Mouse (Mus musculus): ENCODE measurements at regions not wholly inside any gene's neighbourhood (a gene's known extent, or its start where the extent isn't known, plus 50 kb on each side); places are given as distances from the start of the nearest gene placed in this dataset.
"Not testable (repeated sequence)": the region's sequence is repeated elsewhere in the genome, so short reads cannot be mapped to it uniquely, and the experiment has no call there.

DNA sequence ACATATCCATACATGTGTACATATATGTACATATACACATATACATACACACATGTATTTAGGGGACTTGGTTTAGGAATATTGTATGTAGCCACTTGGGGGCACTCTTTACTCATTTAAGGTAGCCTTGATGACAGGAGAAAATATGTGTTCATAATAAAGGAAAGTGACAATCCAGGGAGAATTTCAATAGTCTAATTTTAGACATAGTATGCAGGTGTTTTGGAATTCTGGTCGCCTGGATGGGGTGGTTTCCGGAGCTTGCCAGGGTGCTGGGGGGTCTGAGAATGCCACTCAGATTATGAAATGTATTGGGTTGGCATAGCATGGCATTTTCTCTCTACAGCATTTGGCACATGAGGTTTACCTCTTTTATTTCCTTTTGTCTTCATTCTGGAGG, 385.2 kb upstream of the Slc39a10 start:
- H3ac ChIP-seq (ENCODE audit: control insufficient read depth, insufficient read length), result no peak overlapping the region
- H3K4me3 ChIP-seq, result no peak overlapping the region
- H3K4me2 ChIP-seq (ENCODE audit: low read depth), result no peak overlapping the region
- no peaks in the 10 kb centered on the region for H3K27me3 ChIP-seq (ENCODE audit: control insufficient read depth, insufficient read depth, insufficient read length)
- H3K36me3 ChIP-seq (ENCODE audit: control insufficient read depth, insufficient read depth), result no peaks in the 10 kb centered on the region
- no peaks in the 10 kb centered on the region for H3K79me2 ChIP-seq (ENCODE audit: control insufficient read depth, insufficient read depth)
- no peak for TF ChIP-seq POLR2A (IDR thresholded peaks at IDR 0.05; ENCODE audit: insufficient read length, low read depth)
- no peak for TF ChIP-seq MYOG (IDR thresholded peaks at IDR 0.05; ENCODE audit: control insufficient read depth in 1 of 3, insufficient read depth in 1 of 3, insufficient read length in 2 of 3, low read depth in 2 of 3)
- TF ChIP-seq CEBPB (IDR thresholded peaks at IDR 0.05; ENCODE audit: insufficient read depth, poor library complexity, severe bottlenecking), result no peak
- TF ChIP-seq TCF3 (IDR thresholded peaks at IDR 0.05; ENCODE audit: insufficient read length, low read depth), result no peak
- TF ChIP-seq MAX (IDR thresholded peaks at IDR 0.05; ENCODE audit: low read depth), result no peak
- TF ChIP-seq SRF (IDR thresholded peaks at IDR 0.05; ENCODE audit: control insufficient read depth, insufficient read length, low read depth), result no peak

DNA sequence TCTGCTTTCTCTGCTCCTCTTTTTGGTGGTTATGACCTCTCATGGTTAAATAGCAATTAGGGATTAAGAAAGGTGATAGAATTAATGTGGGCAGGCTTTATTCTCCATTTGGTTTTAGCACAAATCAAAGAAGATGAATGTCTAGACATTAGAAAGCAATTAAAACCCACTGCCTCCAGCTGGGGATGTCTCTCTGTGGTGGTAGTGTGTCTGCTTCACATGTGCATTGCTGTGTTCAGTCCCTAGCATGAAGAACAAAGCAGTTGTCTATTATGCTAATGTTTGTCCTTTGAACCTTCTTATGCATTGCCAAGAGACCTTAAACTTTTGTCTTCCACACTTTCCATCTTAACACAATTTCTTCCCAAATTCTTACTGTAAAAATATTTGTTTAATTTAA, 379.5 kb upstream of the Slc39a10 start:
- no peak for TF ChIP-seq TCF12 (IDR thresholded peaks at IDR 0.05; ENCODE audit: insufficient read depth, poor library complexity, severe bottlenecking)
- no peak for TF ChIP-seq MYOG (IDR thresholded peaks at IDR 0.05; ENCODE audit: control insufficient read depth in 1 of 3, insufficient read depth in 1 of 3, insufficient read length in 2 of 3, low read depth in 2 of 3)
- TF ChIP-seq E2F4 (IDR thresholded peaks at IDR 0.05; ENCODE audit: insufficient read depth), result no peak
- TF ChIP-seq POLR2AphosphoS2 (IDR thresholded peaks at IDR 0.05; ENCODE audit: insufficient read length, low read depth), result no peak
- TF ChIP-seq POLR2A (IDR thresholded peaks at IDR 0.05; ENCODE audit: insufficient read length, low read depth), result no peak
- TF ChIP-seq MAX (IDR thresholded peaks at IDR 0.05; ENCODE audit: low read depth), result no peak
- no peak for TF ChIP-seq TCF3 (IDR thresholded peaks at IDR 0.05; ENCODE audit: insufficient read length, low read depth)
- no peak for TF ChIP-seq USF1 (IDR thresholded peaks at IDR 0.05; ENCODE audit: low read depth)
- no peak for TF ChIP-seq REST (IDR thresholded peaks at IDR 0.05; ENCODE audit: insufficient read depth, insufficient read length)
- TF ChIP-seq CEBPB (IDR thresholded peaks at IDR 0.05; ENCODE audit: insufficient read depth, poor library complexity, severe bottlenecking), result no peak
- TF ChIP-seq SRF (IDR thresholded peaks at IDR 0.05; ENCODE audit: control insufficient read depth, insufficient read length, low read depth), result no peak
- no peak for TF ChIP-seq MYOD1 (IDR thresholded peaks at IDR 0.05; ENCODE audit: control insufficient read depth in 1 of 3, insufficient read length in 2 of 3, low read depth in 2 of 3)
- no peaks in the 10 kb centered on the region for H3K36me3 ChIP-seq (ENCODE audit: control insufficient read depth, insufficient read depth)
- no peak overlapping the region for H3K4me3 ChIP-seq
- no peaks in the 10 kb centered on the region for H3K79me2 ChIP-seq (ENCODE audit: control insufficient read depth, insufficient read depth)
- H3K27me3 ChIP-seq (ENCODE audit: control insufficient read depth, insufficient read depth, insufficient read length), result no peaks in the 10 kb centered on the region
- no peak overlapping the region for H3K4me2 ChIP-seq (ENCODE audit: low read depth)
- no peak overlapping the region for H3ac ChIP-seq (ENCODE audit: control insufficient read depth, insufficient read length)

DNA sequence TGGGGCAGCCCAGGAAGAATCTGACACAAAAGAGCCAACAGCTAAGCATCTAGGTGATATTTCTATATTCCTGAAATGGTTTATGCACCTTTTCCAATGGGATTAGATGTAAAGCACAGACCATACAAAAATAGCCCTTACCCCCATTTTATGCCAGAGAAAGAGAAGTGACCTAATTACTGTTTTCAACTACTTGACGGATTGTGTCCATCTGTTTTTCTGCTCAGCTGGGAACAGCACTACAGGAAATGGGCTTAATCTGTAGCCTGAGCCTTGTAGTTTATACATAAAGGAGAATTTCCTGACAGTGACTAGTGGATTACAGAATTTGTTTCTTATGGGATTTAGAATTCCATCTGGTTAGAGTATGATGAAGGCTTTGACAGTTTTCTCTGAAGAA, 371.0 kb upstream of the Slc39a10 start:
- H3K79me2 ChIP-seq (ENCODE audit: control insufficient read depth, insufficient read depth), result no peaks in the 10 kb centered on the region
- no peaks in the 10 kb centered on the region for H3K27me3 ChIP-seq (ENCODE audit: control insufficient read depth, insufficient read depth, insufficient read length)
- no peaks in the 10 kb centered on the region for H3K36me3 ChIP-seq (ENCODE audit: control insufficient read depth, insufficient read depth)
- H3ac ChIP-seq (ENCODE audit: control insufficient read depth, insufficient read length), result no peak overlapping the region
- no peak overlapping the region for H3K4me3 ChIP-seq
- TF ChIP-seq POLR2AphosphoS2 (IDR thresholded peaks at IDR 0.05; ENCODE audit: insufficient read length, low read depth) (no peak), SRF (IDR thresholded peaks at IDR 0.05; ENCODE audit: control insufficient read depth, insufficient read length, low read depth) (no peak), REST (IDR thresholded peaks at IDR 0.05; ENCODE audit: insufficient read depth, insufficient read length) (no peak), USF1 (IDR thresholded peaks at IDR 0.05; ENCODE audit: low read depth) (no peak), MYOG (IDR thresholded peaks at IDR 0.05; ENCODE audit: control insufficient read depth in 1 of 3, insufficient read depth in 1 of 3, insufficient read length in 2 of 3, low read depth in 2 of 3) (no peak), CEBPB (IDR thresholded peaks at IDR 0.05; ENCODE audit: insufficient read depth, poor library complexity, severe bottlenecking) (no peak), TCF3 (IDR thresholded peaks at IDR 0.05; ENCODE audit: insufficient read length, low read depth) (no peak), POLR2A (IDR thresholded peaks at IDR 0.05; ENCODE audit: insufficient read length, low read depth) (no peak), E2F4 (IDR thresholded peaks at IDR 0.05; ENCODE audit: insufficient read depth) (no peak), TCF12 (IDR thresholded peaks at IDR 0.05; ENCODE audit: insufficient read depth, poor library complexity, severe bottlenecking) (no peak), MAX (IDR thresholded peaks at IDR 0.05; ENCODE audit: low read depth) (no peak), MYOD1 (IDR thresholded peaks at IDR 0.05; ENCODE audit: control insufficient read depth in 1 of 3, insufficient read length in 2 of 3, low read depth in 2 of 3) (no peak)
- H3K4me2 ChIP-seq (ENCODE audit: low read depth), result no peak overlapping the region

DNA sequence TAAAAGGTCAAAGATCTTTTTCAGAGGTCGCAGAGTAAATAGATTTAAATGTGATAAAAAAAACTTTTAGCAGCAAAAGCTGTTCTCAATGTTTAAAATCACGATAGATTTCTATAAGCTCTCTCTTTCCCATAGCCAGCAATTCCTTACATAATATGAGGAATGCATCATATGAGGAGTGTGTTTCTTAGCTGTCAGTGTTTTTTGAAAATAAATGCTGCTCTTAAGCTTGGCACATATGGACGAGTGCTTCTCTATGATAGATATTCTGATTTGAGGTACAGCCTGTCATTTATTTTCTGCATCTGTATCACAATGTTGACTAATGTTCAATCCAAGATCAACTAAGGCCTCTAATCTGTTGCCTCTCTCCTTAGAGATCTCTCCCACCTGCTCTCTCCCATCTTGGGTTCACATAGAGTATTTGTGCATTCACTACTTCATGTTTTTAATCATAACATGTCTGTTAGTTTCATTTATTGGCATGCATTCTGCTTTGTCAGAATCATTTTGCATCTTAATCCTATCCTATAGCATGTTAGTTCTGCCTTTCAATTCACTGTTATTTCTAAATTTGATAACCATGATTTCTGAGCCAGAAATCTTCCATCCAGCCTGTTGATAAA, 369.0 kb upstream of the Slc39a10 start:
- Histone ChIP-seq H3ac (ENCODE audit: control insufficient read depth, insufficient read length) (no peak overlapping the region), H3K36me3 (ENCODE audit: control insufficient read depth, insufficient read depth) (no peaks in the 10 kb centered on the region), H3K27me3 (ENCODE audit: control insufficient read depth, insufficient read depth, insufficient read length) (no peaks in the 10 kb centered on the region), H3K4me3 (no peak overlapping the region), H3K79me2 (ENCODE audit: control insufficient read depth, insufficient read depth) (no peaks in the 10 kb centered on the region), H3K4me2 (ENCODE audit: low read depth) (no peak overlapping the region)
- no peak for TF ChIP-seq TCF3 (IDR thresholded peaks at IDR 0.05; ENCODE audit: insufficient read length, low read depth)
- TF ChIP-seq MYOD1 (IDR thresholded peaks at IDR 0.05; ENCODE audit: control insufficient read depth in 1 of 3, insufficient read length in 2 of 3, low read depth in 2 of 3), result no peak
- TF ChIP-seq CEBPB (IDR thresholded peaks at IDR 0.05; ENCODE audit: insufficient read depth, poor library complexity, severe bottlenecking), result no peak
- TF ChIP-seq MYOG (IDR thresholded peaks at IDR 0.05; ENCODE audit: control insufficient read depth in 1 of 3, insufficient read depth in 1 of 3, insufficient read length in 2 of 3, low read depth in 2 of 3), result no peak

DNA sequence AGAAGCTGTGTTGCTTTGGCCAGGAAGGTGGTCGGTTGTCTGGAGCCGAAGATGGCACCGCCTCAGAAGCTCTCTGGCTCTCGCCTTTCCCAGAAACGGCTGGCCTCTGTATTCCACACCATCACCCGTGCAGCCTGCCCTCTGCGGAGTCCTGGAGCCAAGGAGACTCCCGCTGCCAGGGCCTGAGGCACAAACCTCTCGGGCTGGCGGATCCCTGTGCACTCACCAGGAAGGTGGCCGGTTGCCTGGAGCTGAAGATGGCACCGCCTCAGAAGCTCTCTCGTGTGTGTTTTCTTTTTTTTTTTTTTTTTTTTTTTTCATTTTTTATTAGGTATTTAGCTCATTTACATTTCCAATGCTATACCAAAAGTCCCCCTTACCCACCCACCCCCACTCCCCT, 358.1 kb upstream of the Slc39a10 start:
- H3K4me3 ChIP-seq; H3K27me3 ChIP-seq (ENCODE audit: control insufficient read depth, insufficient read depth, insufficient read length); H3K36me3 ChIP-seq (ENCODE audit: control insufficient read depth, insufficient read depth); H3K79me2 ChIP-seq (ENCODE audit: control insufficient read depth, insufficient read depth); H3K4me2 ChIP-seq (ENCODE audit: low read depth); H3ac ChIP-seq (ENCODE audit: control insufficient read depth, insufficient read length): not testable (repeated sequence)

Data from myocyte (in vitro differentiated cells).